Mouse (Mus musculus) heart, adult 11 months (tissue): ENCODE results near the gene Eva1b.

ENCODE experiments used
- DNase-seq: peaks from one replicate; pipeline ENCODE4 v3.0.0; 2022

Eva1b gene

GRCm38 (mm10) chr4:126147533-126148160 lies at the start of gene Eva1b:
TSS of gene Eva1b (plus strand) at chr4:126147744.
- peak; percentile 98 for DNase-seq

GRCm38 (mm10) chr4:126099365-126099764 lies 48.2 kb upstream of the Eva1b start:
- DNase-seq: no peak

- peak; percentile 79 for DNase-seq
These were observed 46.8 kb upstream of the Eva1b start for GRCm38 (mm10) chr4:126100764-126101163.

- peak; percentile 97 for DNase-seq
These were observed 45.3 kb upstream of the Eva1b start for GRCm38 (mm10) chr4:126102061-126102841.

GRCm38 (mm10) chr4:126103057-126103581 lies 44.4 kb upstream of the Eva1b start:
- DNase-seq: peak; percentile 99

- DNase-seq: peak; percentile 100
These were observed 43.9 kb upstream of the Eva1b start, which contains the start of gene Stk40 for GRCm38 (mm10) chr4:126103590-126104068. TSS of gene Stk40 (plus strand) at chr4:126103957.

- DNase-seq: peak; percentile 96
These were observed 43.1 kb upstream of the Eva1b start for GRCm38 (mm10) chr4:126104261-126105075.

- peak; percentile 82 for DNase-seq
These were observed 42.3 kb upstream of the Eva1b start for GRCm38 (mm10) chr4:126105131-126105783.

- no peak for DNase-seq
These were observed 39.3 kb upstream of the Eva1b start for GRCm38 (mm10) chr4:126108061-126108740.

GRCm38 (mm10) chr4:126109613-126110373 lies 37.8 kb upstream of the Eva1b start:
- DNase-seq: peak; percentile 95

- peak; percentile 100 for DNase-seq
These were observed 37.0 kb upstream of the Eva1b start for GRCm38 (mm10) chr4:126110374-126111152.

GRCm38 (mm10) chr4:126111153-126111549 lies 36.4 kb upstream of the Eva1b start:
- DNase-seq: no peak

- peak; percentile 94 for DNase-seq
These were observed 34.3 kb upstream of the Eva1b start for GRCm38 (mm10) chr4:126113243-126113642.

GRCm38 (mm10) chr4:126113943-126114342 lies 33.6 kb upstream of the Eva1b start:
- peak; percentile 97 for DNase-seq

GRCm38 (mm10) chr4:126115411-126115810 lies 32.1 kb upstream of the Eva1b start:
- DNase-seq: no peak

- no peak for DNase-seq
These were observed 31.5 kb upstream of the Eva1b start for GRCm38 (mm10) chr4:126115871-126116521.

GRCm38 (mm10) chr4:126117116-126117515 lies 30.4 kb upstream of the Eva1b start:
- no peak for DNase-seq

- no peak for DNase-seq
These were observed 28.9 kb upstream of the Eva1b start for GRCm38 (mm10) chr4:126118651-126119050.

GRCm38 (mm10) chr4:126119051-126119450 lies 28.5 kb upstream of the Eva1b start:
- DNase-seq: no peak

GRCm38 (mm10) chr4:126120052-126120451 lies 27.5 kb upstream of the Eva1b start:
- no peak for DNase-seq
